Mouse (Mus musculus) cerebellum, postnatal 14 days (tissue): ENCODE data around the gene Nyap2.
"Not testable (repeated sequence)": the region's sequence is repeated elsewhere in the genome, so short reads cannot be mapped to it uniquely, and the experiment has no call there.

Source experiments
- DNase-seq, 2 experiments: peaks; one replicate each; pipeline ENCODE4 v3.0.0; 2021; ENCODE audit warnings: mixed read lengths in 2 of 2

Nyap2 gene

DNA sequence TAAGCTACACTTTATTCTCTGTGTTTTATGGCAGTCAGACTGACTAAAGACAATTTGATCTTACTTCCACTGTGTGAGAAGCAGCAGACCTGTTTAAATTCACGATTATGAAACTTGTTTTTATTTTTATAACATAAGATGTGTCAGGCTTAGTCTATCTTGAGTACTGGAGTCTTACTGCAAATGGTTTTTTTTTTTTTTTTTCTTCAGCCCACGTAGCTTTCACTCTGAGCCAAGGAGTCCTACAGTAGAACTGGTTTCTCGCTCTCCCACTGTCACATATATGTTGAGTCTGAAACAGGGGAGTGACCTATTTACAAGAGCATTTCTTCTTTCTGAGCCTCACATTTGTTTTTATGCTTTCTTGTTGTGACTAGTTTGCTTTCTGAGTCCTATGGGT is 103.9 kb downstream of the Nyap2 start:
- DNase-seq = no peak

DNA sequence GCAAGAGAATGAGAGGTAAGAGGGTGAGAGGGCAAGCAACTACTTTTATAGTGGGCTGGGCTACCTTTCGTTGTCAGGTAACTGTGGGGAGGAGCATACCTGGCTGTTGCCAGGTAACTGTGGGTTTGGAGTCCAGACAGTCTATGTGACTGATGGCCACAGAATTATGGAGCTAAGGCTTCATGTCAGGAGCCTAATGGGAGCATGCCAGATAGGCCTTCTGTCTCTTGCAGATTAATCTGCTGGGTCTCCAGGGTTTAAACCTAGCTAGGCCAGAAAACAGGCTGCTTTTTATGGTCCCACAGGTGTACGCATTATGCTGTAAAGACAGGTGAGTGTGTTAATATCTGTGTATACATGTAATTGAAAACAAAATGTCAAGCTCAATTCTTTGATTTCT is 132.8 kb downstream of the Nyap2 start:
- peak; percentile 60 to 61 for DNase-seq

DNA sequence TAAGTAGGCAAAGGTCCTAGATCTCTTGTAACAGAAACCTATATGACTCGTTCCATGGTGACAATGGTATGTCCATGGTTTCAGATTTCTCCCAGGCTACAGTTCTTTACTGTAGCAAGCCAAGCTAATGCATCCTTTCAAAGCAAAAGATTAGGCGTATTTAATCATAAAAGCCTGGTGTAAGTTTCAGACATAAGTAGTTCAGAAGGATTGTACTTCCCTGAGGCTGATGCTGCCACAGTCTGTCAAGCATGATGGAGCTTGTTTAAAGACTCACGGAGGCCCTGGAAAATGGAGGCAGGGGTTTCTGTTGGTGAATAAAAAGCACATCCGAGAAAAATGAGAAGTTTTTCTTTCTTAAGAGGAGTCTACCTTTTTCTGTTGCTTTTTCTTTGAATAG is 134.7 kb downstream of the Nyap2 start:
- no peak for DNase-seq

DNA sequence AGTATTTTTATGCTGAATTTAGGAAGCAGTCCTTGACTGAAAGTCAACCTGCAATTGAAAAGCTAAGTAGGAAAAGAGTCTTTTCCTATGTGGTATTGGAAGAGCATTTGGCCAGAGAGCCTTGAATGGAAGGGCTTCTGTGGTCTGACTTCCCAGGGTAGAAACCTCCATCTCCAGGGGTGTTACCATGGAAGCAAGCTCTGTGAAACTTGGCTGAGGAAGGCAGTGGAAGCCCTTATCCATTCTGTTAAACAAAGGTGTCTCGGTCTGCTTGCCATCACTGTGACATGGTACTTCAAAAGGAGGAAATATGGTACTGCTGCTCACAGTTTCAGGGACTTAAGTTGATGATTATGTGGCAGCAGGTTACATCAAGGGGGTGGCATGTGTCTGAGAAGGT is 143.0 kb downstream of the Nyap2 start:
- DNase-seq = peak in 1 of 2 experiments; percentile 38

DNA sequence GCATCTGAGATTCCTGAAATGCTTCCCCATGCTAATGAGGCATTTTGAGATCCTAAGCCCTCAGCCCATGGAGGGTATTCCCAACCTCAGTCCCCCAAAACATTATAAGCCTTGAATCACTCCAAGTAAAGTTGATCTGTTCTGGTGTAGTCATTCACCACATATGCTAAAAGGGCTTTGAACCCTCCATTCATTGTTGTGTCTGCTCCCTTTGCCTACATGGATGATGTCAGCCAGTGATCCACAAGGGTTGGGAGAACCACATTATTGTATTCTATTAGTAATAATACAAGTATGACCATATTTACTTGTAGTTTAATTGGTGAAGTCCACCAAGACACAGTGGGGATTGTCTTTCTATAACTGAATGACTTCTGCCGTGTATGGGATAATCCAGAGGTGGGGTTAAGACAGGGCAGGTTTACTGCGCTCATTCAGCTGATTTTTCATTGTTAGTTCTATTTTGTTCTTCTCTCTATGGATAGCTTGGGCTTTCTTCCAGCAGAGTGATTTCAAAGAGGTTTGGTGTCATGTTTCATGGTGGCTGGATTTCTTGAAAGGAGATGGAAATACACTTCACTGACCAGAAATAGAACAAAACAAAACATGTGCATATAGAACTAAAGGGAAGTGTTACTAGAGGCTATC is 155.1 kb downstream of the Nyap2 start:
- DNase-seq = no peak

DNA sequence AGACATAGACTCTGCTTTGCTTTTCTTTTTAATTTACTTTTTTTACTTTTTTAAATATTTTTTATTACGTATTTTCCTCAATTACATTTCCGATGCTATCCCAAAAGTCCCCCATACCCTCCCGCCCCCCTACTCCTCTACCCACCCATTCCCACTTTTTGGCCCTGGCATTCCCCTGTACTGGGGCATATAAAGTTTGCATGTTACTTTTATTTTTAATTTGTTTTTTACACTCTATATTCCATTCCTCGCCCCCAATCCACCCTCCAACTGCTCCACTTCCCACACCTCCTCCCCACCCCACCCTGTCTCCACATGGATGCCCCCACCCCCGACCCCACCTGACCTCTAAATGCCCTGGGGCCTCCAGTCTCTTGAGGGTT is 155.6 kb downstream of the Nyap2 start:
- DNase-seq = not testable (repeated sequence)

DNA sequence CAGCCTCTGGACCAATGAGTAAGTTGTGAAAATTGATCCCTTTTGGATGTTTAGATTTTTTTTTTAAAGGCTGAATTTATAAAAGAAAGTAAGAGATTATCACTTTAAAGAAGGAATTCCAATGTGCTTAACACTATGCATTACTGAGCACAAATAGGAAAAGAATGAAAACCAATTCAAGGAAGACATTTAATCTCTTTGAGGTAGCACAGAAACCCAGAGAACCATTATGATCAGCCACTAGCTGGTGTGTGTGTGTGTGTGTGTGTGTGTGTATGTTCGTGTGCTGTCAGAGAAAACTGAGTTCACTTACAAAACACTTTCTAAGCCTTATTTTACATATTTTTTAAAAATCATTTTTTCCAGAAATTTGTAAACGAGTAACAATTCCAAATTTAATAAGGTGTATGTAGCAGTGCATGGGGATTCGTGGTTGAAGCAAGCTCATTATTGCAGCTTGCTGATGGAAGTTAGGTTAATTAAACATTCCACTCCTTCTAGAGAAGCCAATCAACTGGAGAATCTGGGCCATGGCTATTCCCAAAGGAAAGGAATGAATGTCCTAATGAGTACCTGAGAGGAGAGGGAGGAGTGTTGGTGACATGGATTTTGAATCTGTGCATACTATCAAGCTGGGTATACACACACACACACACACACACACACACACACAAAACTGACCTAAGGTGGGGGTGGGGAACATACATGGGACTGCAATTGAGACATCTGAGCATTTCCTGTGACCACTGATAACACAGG is 171.9 kb downstream of the Nyap2 start:
- DNase-seq = no peak

DNA sequence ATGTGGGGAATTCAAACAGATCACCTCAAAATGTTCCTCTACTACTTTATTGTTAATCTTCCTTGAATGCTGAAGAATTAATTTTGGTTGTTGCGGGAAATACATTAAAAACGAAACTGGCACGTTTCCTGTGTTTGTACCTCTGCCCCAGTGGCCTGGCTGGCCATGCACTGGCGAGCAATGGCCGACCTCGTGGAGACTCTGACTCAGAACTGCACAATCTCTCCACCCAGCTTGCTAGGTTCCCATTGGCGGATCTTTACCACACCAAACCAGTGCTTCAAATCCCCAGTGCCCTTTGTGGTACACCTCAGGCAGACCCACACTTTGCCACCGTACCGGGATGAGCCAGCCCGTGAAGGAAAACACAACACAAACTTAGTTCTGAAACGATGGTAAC is 173.3 kb downstream of the Nyap2 start:
- DNase-seq = no peak

DNA sequence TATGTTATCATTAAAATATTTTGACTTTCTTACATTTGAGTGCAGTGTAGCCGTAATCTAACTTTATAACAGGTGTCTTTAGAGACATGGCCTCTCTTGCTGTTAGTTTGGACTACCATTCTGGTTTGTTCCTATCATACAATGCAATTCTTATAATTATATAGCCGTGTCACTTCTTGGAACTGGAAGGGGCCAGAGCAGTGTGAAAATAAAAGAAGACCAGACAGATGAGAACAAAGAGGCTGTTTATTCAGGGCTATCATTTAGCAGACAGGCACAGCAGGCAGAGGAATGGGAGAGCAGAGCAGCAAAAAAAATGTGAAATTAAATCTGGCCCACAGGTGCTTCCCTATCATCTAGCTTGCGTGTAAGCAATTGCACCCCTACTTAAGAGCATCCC is 189.7 kb downstream of the Nyap2 start:
- no peak for DNase-seq

DNA sequence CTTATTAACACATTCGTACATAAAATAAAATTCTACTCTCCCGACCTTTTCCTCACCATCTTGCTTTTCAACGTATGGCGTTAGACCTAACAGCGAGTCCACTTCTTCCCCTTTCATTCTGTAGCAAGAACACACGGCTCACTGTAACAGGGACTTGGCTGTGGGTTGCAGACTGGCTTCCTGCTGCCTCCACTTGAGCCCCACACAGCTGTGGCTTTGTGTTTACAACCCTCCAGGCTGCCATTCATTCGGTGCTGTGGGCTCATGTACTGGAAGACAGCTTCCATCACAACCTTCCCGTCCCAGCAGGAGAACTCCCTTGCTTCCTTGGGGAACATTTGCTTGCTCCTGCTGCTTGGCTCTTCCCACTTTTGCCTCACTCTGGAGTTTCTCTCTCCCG is 204.2 kb downstream of the Nyap2 start:
- DNase-seq = peak in 1 of 2 experiments; percentile 9

DNA sequence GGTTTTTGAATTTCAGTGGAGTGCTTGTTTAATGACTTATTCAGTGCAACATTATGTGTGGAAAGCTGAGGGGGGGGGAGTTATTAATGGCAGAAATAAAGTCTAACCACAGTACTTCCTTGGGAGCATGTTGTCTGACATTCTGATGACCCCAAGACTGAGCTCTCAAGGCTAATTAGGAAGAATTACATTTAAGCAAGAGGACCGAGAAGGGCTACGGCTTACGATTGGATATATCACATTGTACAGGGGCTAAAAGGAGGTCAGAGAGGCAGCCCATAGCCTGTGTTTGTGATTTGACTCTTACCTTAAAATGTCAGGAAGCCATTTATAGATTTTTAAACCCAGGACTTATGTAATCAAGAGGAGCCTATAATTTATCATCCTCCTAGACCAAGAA is 208.9 kb downstream of the Nyap2 start:
- no peak for DNase-seq

DNA sequence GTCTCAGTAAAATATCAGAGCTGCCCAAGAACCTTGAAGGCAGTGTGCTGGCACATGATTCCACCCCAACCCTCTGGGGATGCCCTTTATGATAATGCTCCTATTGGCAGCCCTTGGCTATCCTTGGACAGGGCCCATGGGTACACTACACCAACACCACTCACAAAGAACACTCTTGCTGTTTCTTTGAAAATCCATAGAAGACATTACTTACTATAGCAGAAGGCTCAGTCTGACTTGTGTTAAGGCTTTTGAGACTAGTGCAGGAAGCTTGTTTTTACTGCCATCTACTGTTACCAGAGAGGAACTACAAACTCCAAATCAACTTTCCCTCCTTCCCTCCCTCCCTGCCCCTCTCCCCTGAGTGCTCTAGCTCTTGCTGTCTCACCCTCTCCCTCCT is 210.3 kb downstream of the Nyap2 start:
- peak; percentile 42 to 59 for DNase-seq

DNA sequence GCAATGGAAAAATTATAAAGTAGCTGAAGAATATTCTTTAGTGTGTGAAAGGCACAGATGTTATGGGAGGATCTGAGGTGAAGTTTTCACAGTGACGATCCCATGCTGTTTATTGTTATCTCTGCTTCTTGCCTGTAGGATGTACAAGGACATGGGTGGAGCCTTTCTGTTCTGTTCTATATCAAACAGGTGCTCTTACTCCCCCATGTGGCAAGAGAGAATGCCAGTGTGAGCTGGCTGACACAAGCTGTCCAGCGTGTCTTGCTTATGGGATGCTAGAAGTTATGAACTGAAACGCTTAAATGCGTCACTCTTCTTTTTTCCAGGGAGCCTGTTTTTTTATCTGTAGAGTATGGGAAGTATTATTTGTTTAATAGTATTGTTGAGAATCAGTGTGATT is 224.0 kb downstream of the Nyap2 start:
- peak; percentile 64 to 66 for DNase-seq

DNA sequence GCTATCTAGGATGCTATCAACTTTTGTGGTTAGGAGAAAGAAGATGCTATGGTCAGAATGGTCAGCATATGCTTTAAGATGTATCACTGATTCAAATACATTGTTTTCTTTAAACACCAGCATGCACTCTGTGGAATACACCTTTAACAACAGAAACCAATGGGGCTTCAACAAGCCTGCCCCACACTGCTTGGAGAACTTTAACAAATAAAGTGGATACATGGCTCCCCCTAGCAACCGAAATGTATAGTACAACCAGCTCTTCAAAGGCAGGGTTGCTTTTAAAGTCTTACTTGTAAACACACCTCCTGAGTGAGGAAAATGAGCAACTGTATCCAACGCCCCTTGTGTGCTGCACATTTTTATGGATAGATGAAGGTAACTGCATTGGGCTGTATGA is 224.9 kb downstream of the Nyap2 start:
- peak; percentile 73 to 81 for DNase-seq

DNA sequence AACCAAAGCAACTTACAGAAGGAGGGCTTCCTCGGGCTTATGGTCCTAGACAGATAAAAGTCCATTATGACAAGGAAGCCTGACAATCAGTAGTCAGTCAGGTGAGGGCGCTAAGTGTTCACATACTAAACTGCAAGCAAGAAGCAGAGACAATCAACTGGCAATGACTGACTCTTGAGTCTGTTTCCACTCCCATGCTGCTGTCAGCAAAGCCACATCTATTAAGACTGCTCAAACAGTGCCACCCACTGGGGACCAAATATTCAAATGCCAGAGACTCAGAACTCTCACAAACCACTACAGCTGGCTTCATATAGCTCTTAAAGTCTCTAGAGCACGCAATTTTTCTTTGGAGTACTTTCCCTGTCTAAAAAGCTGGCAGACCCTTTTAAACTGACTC is 226.6 kb downstream of the Nyap2 start:
- DNase-seq = no peak

DNA sequence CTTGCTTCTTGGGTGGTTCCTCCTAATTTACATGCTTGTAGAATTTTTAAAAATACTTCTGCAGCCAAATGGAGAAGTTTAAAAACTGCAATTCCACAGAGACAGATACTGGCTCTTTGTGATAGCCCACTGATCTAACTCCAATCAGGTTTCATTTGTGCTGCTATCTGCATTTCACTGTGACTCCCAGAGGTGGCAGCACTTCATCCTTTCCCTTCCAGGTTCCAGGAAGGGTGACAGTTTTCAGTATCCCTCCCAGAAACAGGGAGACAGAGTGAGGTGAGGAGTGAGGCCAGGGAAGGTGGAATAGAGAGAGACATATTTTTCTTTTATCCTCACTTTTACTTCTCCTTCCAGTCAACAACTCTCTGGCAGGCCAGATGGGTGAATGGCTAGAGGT is 230.7 kb downstream of the Nyap2 start:
- peak in 1 of 2 experiments; percentile 35 for DNase-seq

DNA sequence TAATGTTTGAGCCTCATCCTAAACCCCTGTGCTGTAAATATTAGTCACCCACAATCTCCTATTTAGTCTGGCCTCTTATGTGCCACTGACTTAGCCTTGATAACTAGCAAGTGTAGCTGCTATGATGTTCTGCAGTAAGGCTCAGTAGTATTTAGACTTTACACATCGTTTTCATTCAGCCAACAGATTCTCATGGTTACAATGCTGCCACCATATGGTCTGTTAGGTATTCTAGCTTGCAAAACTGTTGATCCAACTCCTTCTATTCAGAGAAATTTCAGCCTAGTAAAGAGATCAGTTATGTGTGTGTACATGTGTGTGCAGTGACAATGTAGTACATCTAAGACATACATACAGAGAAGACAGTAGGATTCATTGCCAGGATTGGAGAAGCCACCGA is 231.2 kb downstream of the Nyap2 start:
- no peak for DNase-seq

DNA sequence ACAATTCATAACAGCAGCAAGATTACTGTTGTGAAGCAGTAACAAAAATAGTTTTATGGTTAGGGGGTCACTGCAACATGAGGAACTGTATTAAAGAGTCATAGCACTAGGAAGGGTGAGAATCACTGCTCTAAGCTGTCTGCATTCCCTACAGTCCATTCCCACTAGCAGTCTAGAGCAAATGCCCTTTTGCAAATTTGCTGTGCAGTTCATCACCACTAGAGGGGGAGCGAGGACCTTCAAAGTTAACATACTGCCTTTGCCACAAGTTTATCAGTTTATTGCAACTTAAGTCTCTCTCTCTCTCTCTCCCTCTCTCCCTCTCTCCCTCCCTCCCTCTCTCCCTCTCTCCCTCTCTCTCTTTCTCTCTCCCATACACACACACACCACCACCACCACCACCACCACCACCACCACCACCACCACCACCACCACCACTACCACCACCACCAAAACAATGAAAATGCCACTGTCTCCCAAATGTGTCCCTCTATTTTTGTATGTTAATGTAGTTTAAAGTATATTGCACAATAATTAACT is 233.4 kb downstream of the Nyap2 start:
- DNase-seq = peak; percentile 80 to 81

DNA sequence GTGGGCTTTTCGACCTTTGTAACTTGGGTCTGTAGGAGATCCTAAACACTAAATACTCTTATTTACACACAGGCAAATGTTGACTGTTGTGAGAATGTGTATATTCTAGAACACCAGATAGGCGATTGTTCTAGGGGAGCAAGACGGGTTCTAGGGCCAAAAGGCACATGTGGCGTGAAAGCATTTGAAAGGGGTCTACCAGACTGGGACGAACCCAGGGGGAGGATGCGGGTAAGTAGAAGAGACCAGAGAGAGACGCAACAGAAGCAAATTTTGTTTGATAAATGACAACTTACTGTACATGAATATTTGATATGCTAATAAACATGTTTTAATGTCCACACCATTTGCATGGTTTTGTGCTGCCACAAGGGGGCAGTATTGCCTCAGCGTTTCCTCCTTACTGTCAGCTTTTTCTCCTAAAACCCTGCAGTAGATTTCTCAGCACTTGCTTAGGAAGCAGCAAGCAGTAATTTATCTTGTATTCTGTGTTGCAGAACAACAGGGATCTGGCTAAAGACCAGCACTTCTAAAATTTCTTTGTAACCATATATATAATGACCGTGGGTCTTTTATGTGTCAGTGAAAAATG is 239.7 kb downstream of the Nyap2 start:
- peak; percentile 87 to 90 for DNase-seq

DNA sequence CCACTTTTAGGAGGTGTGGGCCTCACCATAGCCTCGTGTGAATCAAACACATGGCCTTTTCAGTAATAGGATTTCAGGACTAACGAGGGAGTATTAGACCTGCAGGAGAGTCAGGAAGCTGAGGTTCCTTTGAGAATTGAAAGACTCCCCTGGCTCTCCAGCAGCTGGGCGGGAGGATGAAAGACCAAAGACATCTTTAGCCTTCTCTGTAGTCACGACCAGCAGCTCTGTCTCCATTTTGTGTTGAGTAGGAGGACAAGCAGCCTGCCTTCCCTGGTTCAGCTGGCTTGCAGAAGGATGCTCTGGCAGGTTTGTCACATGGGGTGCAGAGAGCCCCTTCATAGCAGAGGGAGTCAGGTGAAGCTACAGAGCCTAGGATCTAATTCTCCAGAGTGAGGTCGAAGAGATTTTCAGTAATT is 240.3 kb downstream of the Nyap2 start:
- DNase-seq = no peak

DNA sequence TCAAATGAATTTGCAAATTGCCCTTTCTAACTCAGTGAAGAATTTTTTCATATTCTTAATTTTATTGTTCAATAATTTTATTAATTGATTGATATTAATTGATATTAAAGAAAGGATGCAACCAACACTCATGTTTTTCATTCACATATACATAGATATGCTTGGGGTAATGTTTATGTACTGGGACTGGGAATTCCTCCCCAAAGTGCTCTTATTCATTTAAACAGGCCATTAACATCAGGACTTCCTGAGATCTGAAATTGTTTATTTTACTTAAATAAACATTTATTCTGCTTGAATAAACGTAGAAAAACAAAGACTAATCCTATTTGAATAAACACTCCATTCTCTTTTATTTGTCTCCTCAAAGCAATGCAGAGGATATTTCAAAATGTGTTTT is 311.0 kb downstream of the Nyap2 start:
- DNase-seq = no peak
